Mouse (Mus musculus) frontal cortex, postnatal 14 days (tissue): ENCODE measurements at regions not wholly inside any gene's neighbourhood (a gene's known extent, or its start where the extent isn't known, plus 50 kb on each side); places are given as distances from the start of the nearest gene placed in this dataset.
A peak's percentile ranks its signal among the peaks of the same experiment; 100 is the strongest.

Experiments used
- DNase-seq, 2 experiments: peaks; one replicate each; pipeline ENCODE4 v3.0.0; 2022; ENCODE audit warnings: low spot score in 2 of 2

GRCm38 (mm10) chr9:86961663-86962062 lies 53.7 kb upstream of the Ripply2 start:
- DNase-seq, result peak in 1 of 2 experiments; percentile 13

- no peak for DNase-seq
Measured at GRCm38 (mm10) chr9:86957076-86957475, 58.3 kb upstream of the Ripply2 start.

- no peak for DNase-seq
Measured at GRCm38 (mm10) chr9:86955720-86956119, 59.6 kb upstream of the Ripply2 start.

- no peak for DNase-seq
Measured at GRCm38 (mm10) chr9:86951958-86952509, 63.3 kb upstream of the Ripply2 start.

GRCm38 (mm10) chr9:86949885-86950284 lies 65.5 kb upstream of the Ripply2 start:
- DNase-seq, result no peak

GRCm38 (mm10) chr9:86931196-86931595 lies 50.7 kb upstream of the Snap91 start:
- DNase-seq, result no peak
